Mouse (Mus musculus) adrenal gland, postnatal 36 days (tissue): ENCODE data around the gene Gm17409. TPM values are rescaled to one million over a fixed set of nuclear protein-coding genes. Genes with fewer than 3 reads are reported as not detected.

Experiments
- total RNA-seq, 2 experiments: library from RNA; stranded (reverse); gene quantifications; 2 replicates each; pipeline ENCODE4 v1.2.3; 2021

The Gm17409 gene
- total RNA-seq, 2 experiments from 2014 or later: not detected

Other genes starting within 250 kb of the Gm17409 start
- gene Acvr1c, start 112.2 kb upstream of the Gm17409 start, total RNA-seq: 10 to 100 TPM; 17.9 to 35.5 TPM
- 100 to 1,000 TPM in 1 of 2 experiments, 10 to 100 TPM in 1; 36.5 to 140 TPM for gene Acvr1, start 97.0 kb downstream of the Gm17409 start, total RNA-seq
- 10 to 100 TPM; 12.5 to 16.0 TPM for gene Upp2, start 97.2 kb downstream of the Gm17409 start, total RNA-seq